Mouse (Mus musculus): ENCODE data around the gene Col23a1.

Gene Col23a1

GRCm38 (mm10) chr11:51584057-51584430 lies 294.3 kb downstream of the Col23a1 start:
- intact Hi-C loops (cut with DNase I), result loop anchor here (5.0 kb wide), 1 partner anchor 42 kb away; no protein-coding TSS in a partner anchor

DNA sequence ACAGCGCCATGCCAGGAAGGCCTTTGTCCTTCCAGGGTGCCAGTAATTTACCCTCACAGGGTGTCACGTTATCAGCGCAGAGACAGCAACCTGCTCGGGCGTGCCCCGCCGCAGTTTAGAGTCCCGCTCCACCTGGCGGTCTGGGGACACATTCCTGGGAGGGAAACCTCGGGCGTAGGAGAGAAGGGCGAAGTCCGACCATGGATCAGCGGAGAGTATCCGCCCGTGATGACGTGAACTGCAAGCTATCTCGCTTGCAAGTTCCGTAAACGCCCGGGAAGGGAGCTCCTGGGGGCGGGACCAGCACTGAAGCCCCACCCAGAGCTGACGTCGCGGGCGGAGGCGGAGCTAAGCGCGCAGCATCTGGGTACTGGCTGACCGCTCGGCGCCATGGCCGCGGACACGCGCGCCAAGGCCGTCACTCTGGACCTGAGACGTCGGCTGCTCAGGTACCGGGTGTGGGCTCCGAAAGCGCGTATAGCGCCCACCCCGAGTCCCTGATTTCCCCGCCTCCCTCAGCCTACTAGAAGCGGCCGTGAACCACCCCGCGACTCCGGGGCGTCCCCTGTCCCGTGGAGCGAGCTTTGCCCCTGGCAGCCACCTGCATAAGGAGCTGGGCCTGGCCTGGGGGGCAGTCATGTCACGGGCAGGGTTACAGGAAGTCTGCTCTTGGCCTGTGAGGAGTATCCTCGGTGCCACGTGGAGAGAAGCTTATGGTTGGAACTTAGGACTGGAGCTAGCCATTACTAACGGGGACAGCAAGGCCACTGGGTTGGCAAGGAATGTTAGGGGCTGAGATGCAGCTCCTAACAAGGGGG lies 294.9 kb downstream of the Col23a1 start, which contains the start of gene Phykpl:
TSS of gene Phykpl (plus strand) at position 327 of the 818 bp plus-strand sequence.
- intact Hi-C loops (cut with DNase I), result loop anchor here (5.0 kb wide), 1 partner anchor 42 kb away; no protein-coding TSS in a partner anchor

DNA sequence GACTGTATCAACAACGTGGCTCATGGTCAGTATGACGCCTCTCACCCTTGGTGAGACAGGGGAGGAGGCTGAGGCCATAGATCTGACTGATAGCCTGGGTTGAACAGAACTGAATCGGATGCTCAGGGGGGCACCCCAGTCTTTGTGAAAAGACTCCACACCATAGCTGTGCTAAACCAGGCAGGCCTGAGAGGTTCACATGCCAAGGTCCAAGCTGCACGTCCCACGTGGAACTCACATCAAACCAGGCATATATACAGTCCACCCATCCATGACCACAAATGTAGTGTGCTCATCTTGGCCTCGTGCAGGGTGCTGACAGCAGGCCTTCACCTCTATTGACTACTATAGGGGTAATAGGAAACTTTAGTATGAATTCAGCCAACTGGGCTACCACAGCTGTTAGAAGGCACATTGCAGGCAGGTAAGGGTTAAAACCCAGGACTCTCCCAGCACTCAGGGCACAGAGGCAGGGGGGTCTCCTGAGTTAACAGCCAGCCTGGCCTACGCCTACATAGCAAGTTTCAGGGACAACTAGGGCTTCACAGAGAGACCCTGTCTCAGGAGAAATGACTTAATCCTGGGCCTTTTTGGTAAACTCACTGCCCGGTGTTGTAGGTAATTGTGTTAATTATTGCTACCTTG lies 296.0 kb downstream of the Col23a1 start:
- intact Hi-C loops (cut with DNase I), result no loop called here

DNA sequence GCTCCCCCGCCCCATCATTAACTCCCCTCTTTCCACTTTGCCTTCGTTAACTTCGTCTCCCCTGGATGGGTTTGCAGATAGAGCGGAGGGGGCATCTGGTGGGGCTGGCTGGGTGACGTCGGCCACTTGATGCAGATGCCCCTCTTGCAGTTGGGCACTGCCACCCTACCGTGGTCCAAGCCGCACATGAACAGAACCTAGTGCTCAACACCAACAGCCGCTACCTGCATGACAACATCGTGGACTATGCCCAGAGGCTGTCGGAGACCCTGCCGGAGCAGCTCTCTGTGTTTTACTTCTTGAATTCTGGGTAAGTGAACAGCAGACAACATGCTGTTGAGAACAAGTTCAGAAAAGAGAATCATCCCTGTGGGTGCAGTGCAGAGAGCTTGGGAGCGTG lies 296.7 kb downstream of the Col23a1 start:
- intact Hi-C loops (cut with DNase I), result no loop called here

- intact Hi-C loops (cut with DNase I), result no loop called here
Measured at GRCm38 (mm10) chr11:51587059-51587458, 297.3 kb downstream of the Col23a1 start.

GRCm38 (mm10) chr11:51588833-51589232 lies 299.1 kb downstream of the Col23a1 start:
- intact Hi-C loops (cut with DNase I), result no loop called here

GRCm38 (mm10) chr11:51590002-51590401 lies 300.3 kb downstream of the Col23a1 start:
- intact Hi-C loops (cut with DNase I), result no loop called here

- intact Hi-C loops (cut with DNase I), result no loop called here
Measured at GRCm38 (mm10) chr11:51591168-51591567, 301.4 kb downstream of the Col23a1 start.

GRCm38 (mm10) chr11:51591915-51592314 lies 302.2 kb downstream of the Col23a1 start:
- intact Hi-C loops (cut with DNase I), result no loop called here

- intact Hi-C loops (cut with DNase I), result no loop called here
Measured at GRCm38 (mm10) chr11:51593368-51593767, 303.6 kb downstream of the Col23a1 start.

DNA sequence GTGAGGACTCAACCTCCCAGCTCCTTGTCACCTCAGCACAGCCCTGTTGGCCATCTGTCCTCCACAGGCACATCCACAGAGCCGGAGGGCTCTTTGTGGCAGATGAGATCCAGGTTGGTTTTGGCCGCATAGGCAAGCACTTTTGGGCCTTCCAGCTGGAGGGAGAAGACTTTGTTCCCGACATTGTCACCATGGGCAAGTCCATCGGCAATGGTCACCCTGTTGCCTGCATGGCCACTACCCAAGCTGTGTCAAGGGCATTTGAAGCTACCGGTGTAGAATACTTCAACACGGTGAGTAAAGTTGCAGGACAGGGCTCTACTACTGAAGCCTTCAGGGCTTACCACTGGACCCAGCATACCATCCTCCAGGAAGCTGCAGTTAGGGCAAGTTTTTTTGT lies 304.1 kb downstream of the Col23a1 start:
- intact Hi-C loops (cut with DNase I), result no loop called here

GRCm38 (mm10) chr11:51594715-51595350 lies 305.1 kb downstream of the Col23a1 start:
- intact Hi-C loops (cut with DNase I), result no loop called here

- intact Hi-C loops (cut with DNase I), result no loop called here
Measured at GRCm38 (mm10) chr11:51595459-51596083, 305.9 kb downstream of the Col23a1 start.

GRCm38 (mm10) chr11:51597553-51597952 lies 307.8 kb downstream of the Col23a1 start:
- intact Hi-C loops (cut with DNase I), result no loop called here

GRCm38 (mm10) chr11:51602253-51602652 lies 312.5 kb downstream of the Col23a1 start:
- intact Hi-C loops (cut with DNase I), result no loop called here

GRCm38 (mm10) chr11:51605602-51606446 lies 316.1 kb downstream of the Col23a1 start:
- intact Hi-C loops (cut with DNase I), result no loop called here

GRCm38 (mm10) chr11:51606447-51607095 lies 316.9 kb downstream of the Col23a1 start, which contains the start of gene Hnrnpab:
Gene Hnrnpab (minus strand): TSS chr11:51606847.
- intact Hi-C loops (cut with DNase I), result no loop called here

DNA sequence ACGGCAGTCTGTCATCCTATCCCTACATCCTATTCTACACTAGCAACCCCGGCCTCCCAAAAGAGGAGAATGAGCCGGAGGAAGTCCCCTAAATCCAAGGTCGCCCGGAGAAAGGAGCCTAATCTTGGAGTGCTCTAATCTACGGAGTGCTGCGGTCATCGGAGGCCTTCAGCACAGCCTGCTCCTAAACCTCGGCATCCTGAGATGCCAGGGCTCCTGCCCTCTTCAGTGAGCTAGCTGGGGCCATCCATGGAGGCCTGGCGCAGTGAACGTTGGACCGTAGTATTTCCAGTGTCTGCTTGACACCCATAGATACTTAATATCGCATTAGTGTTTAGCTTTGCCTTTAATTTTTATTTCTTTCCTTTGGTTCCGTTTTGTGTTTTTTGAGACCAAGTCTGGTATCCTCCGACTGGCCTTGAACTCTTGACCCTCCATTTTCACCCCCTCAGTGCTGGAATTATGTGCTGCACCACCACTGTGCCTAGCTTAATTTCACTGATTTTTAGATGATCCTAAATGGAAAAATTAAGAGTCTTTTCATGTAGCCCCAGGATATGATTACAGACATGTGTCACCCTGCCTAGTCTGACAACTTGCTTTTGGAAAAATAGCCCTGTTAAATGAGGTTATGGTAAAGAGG lies 317.5 kb downstream of the Col23a1 start:
- intact Hi-C loops (cut with DNase I), result no loop called here

- intact Hi-C loops (cut with DNase I), result no loop called here
Measured at GRCm38 (mm10) chr11:51609266-51609909, 319.7 kb downstream of the Col23a1 start.
